Mouse (Mus musculus) neural tube, embryonic 14.5 days (tissue): ENCODE results near the gene Vmn1r131. TPM values are rescaled to one million over a fixed set of nuclear protein-coding genes. Genes with fewer than 3 reads are reported as not detected.
"Not testable (repeated sequence)": the region's sequence is repeated elsewhere in the genome, so short reads cannot be mapped to it uniquely, and the experiment has no call there.

Experiments used
- ATAC-seq: fragments of 200-750 bp; cut with Nextera tagmentation; 2 replicates; pipeline ENCODE4 v1.8.0; 2017; ENCODE audit warnings: low read depth, mild to moderate bottlenecking, moderate TSS enrichment, moderate library complexity
- H3K27ac ChIP-seq: fragments of 300-500 bp; sonication (generic); 2 replicates; pipeline ENCODE4 v1.5.1; 2014; ENCODE audit warnings: low read depth, mild to moderate bottlenecking, control low read depth, low read length, moderate library complexity, mixed read lengths
- H3K27me3 ChIP-seq: fragments of 300-500 bp; sonication (generic); 2 replicates; pipeline ENCODE4 v1.6.1; 2014; ENCODE audit warnings: low read length; ENCODE audit not compliant: control insufficient read depth, insufficient read depth
- H3K36me3 ChIP-seq: fragments of 300-500 bp; sonication (generic); 2 replicates; pipeline ENCODE4 v1.6.1; 2014; ENCODE audit warnings: low read length, mixed read lengths; ENCODE audit not compliant: control insufficient read depth, insufficient read depth
- H3K4me1 ChIP-seq: fragments of 300-500 bp; sonication (generic); 2 replicates; pipeline ENCODE4 v1.6.1; 2014; ENCODE audit warnings: low read length; ENCODE audit not compliant: control insufficient read depth, insufficient read depth
- H3K4me2 ChIP-seq: fragments of 300-500 bp; sonication (generic); 2 replicates; pipeline ENCODE4 v1.6.1; 2014; ENCODE audit warnings: mild to moderate bottlenecking, low read depth, low read length, control low read depth
- H3K4me3 ChIP-seq: fragments of 300-500 bp; sonication (generic); 2 replicates; pipeline ENCODE4 v1.5.1; 2014; ENCODE audit warnings: low read depth, low read length, control low read depth, mixed read lengths
- H3K9ac ChIP-seq: fragments of 300-500 bp; sonication (generic); replicated peaks from 2 replicates; pipeline ENCODE4 v1.6.1; 2014; ENCODE audit warnings: low read depth, mild to moderate bottlenecking, control low read depth, low read length, mixed read lengths
- H3K9me3 ChIP-seq: fragments of 300-500 bp; sonication (generic); 2 replicates; pipeline ENCODE4 v1.6.1; 2016; ENCODE audit warnings: low read length; ENCODE audit not compliant: control insufficient read depth
- WGBS: fragments of 180-500 bp; shearing (Covaris S2); extraction: QIAGEN DNeasy Blood & Tissue Kit; methylation state at CpG from one replicate; pipeline ENCODE4 v1.1.7; 2014; 5-methylcytosine and 5-hydroxymethylcytosine counted together
- polyA plus RNA-seq: library from polyadenylated mRNA; unstranded; fragments of >200 nt; fragmentation: Nextera tagmentation; extraction: Ambion mirVana; gene quantifications from 2 replicates; pipeline ENCODE4 v1.2.1, GENCODE M21; 2014

Gene Vmn1r131
- polyA plus RNA-seq = not detected in 2 replicates

DNA sequence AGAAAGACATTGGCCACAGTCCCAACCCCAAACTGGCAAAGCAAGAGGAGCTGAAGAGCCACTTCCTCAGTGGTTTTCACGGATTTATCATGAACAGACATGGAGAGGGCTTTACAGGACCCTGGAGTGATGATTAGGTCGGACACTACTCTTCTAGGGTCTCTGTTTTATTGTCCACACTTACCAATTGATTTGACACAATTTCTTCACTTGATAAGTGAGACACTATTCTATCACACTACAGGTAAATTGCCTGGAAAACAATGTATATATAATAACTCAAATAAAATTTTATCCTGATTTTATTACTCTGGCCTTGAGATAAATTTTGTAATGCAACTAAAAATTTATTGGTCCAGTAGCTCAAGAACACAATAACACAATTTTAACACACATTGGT, at the start of gene Vmn1r131:
Gene Vmn1r131 (minus strand): TSS at position 101 of the 400 bp plus-strand sequence.
- H3K4me3 ChIP-seq, H3K27me3 ChIP-seq, H3K4me1 ChIP-seq, ATAC-seq, H3K36me3 ChIP-seq, H3K9me3 ChIP-seq, H3K9ac ChIP-seq, H3K27ac ChIP-seq, H3K4me2 ChIP-seq: not testable (repeated sequence)
- no CpG with 5 or more reads among the region's 2 CpGs for WGBS

DNA sequence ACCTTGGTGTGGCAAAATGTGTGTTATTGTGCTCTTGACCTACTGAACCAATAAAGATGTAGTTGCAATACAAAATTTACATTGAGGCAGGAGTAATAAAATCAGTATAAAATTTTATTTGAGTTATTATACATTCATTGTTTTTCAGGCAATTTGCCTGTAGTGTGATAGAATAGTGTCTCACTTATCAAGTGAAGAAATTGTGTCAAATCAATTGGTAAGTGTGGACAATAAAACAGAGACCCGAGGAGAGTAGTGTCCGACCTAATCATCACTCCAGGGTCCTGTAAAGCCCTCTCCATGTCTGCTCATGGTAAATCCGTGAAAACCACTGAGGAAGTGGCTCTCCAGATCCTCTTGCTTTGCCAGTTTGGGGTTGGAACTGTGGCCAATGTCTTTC, 34.4 kb downstream of the Vmn1r131 start, which contains the start of gene Vmn1r130:
Gene Vmn1r130 (plus strand): TSS at position 301 of the 400 bp plus-strand sequence.
- not testable (repeated sequence) for H3K27me3 ChIP-seq, H3K4me3 ChIP-seq, H3K36me3 ChIP-seq, H3K27ac ChIP-seq, H3K4me2 ChIP-seq, H3K9ac ChIP-seq, H3K9me3 ChIP-seq, H3K4me1 ChIP-seq, ATAC-seq
- WGBS = no CpG with 5 or more reads among the region's 3 CpGs

Other genes with a start within 250 kb of the Vmn1r131 start
- gene Vmn1r126, start 244.6 kb downstream of the Vmn1r131 start, polyA plus RNA-seq = not detected in 2 replicates
- not detected in 2 replicates for gene Vmn1r127, start 226.2 kb downstream of the Vmn1r131 start, polyA plus RNA-seq
- not detected in 2 replicates for gene Vmn1r128, start 196.7 kb downstream of the Vmn1r131 start, polyA plus RNA-seq
- gene Vmn1r129, start 184.8 kb downstream of the Vmn1r131 start, polyA plus RNA-seq = not detected in 2 replicates
- gene Gm6882, start 113.3 kb downstream of the Vmn1r131 start, polyA plus RNA-seq = not detected in 2 replicates
- gene Vmn1r130, start 34.3 kb downstream of the Vmn1r131 start, polyA plus RNA-seq = not detected in 2 replicates
- gene Vmn1r132, start 68.0 kb upstream of the Vmn1r131 start, polyA plus RNA-seq = not detected in 2 replicates
- gene Gm4175, start 215.4 kb upstream of the Vmn1r131 start, polyA plus RNA-seq = not detected in 2 replicates